Mouse (Mus musculus) stomach, postnatal 0 days (tissue): ENCODE data around the gene Vmn1r239-ps. TPM values are rescaled to one million over a fixed set of nuclear protein-coding genes. Genes with fewer than 3 reads are reported as not detected.
"Not testable (repeated sequence)": the region's sequence is repeated elsewhere in the genome, so short reads cannot be mapped to it uniquely, and the experiment has no call there.

Experiments
- ATAC-seq: fragments of 200-750 bp; cut with Nextera tagmentation; 2 replicates; pipeline ENCODE4 v1.8.0; 2017; ENCODE audit not compliant: low FRiP score, low TSS enrichment
- DNase-seq: peaks from one replicate; pipeline ENCODE4 v3.0.0-alpha.2; 2016; ENCODE audit warnings: low spot score
- H3K27ac ChIP-seq: fragments of 300-500 bp; sonication (generic); replicated peaks from 2 replicates; pipeline ENCODE4 v1.5.1; 2014; ENCODE audit warnings: mild to moderate bottlenecking, control low read depth
- H3K27me3 ChIP-seq: fragments of 300-500 bp; sonication (generic); 2 replicates; pipeline ENCODE4 v1.6.1; 2014; ENCODE audit warnings: low read length; ENCODE audit not compliant: control insufficient read depth, insufficient read depth
- H3K36me3 ChIP-seq: fragments of 300-500 bp; sonication (generic); 2 replicates; pipeline ENCODE4 v1.6.1; 2014; ENCODE audit warnings: low read length, mixed read lengths; ENCODE audit not compliant: control insufficient read depth, insufficient read depth
- H3K4me1 ChIP-seq: fragments of 300-500 bp; sonication (generic); replicated peaks from 2 replicates; pipeline ENCODE4 v1.6.1; 2014; ENCODE audit warnings: antibody characterized with exemption; ENCODE audit not compliant: control insufficient read depth, insufficient read depth
- H3K4me2 ChIP-seq: fragments of 300-500 bp; sonication (generic); replicated peaks from 2 replicates; pipeline ENCODE4 v1.6.1; 2014; ENCODE audit warnings: low read depth, mild to moderate bottlenecking, control low read depth, moderate library complexity
- H3K4me3 ChIP-seq: fragments of 300-500 bp; sonication (generic); 2 replicates; pipeline ENCODE4 v1.5.1; 2014; ENCODE audit warnings: low read depth, low read length, control low read depth
- H3K9ac ChIP-seq: fragments of 300-500 bp; sonication (generic); 2 replicates; pipeline ENCODE4 v1.6.1; 2014; ENCODE audit warnings: mild to moderate bottlenecking, low read length, control low read depth, mixed read lengths
- H3K9me3 ChIP-seq: fragments of 300-500 bp; sonication (generic); 2 replicates; pipeline ENCODE4 v1.6.1; 2016; ENCODE audit warnings: low read length; ENCODE audit not compliant: control insufficient read depth
- CTCF ChIP-seq: IDR thresholded peaks from 2 replicates; pipeline ENCODE4 v1.5.1; 2016; ENCODE audit warnings: antibody characterized with exemption, low read depth, mild to moderate bottlenecking, moderate library complexity
- EP300 ChIP-seq: optimal IDR thresholded peaks from 2 replicates; pipeline ENCODE3; 2016; ENCODE audit warnings: antibody characterized with exemption
- WGBS: fragments of 180-500 bp; shearing (Covaris S2); extraction: QIAGEN DNeasy Blood & Tissue Kit; methylation state at CpG from one replicate; pipeline ENCODE4 v1.1.7; 2014; 5-methylcytosine and 5-hydroxymethylcytosine counted together
- polyA plus RNA-seq: library from polyadenylated mRNA; unstranded; fragments of >200 nt; fragmentation: Nextera tagmentation; extraction: Ambion mirVana; gene quantifications from 2 replicates; pipeline ENCODE4 v1.2.1, GENCODE M21; 2015

Gene Vmn1r239-ps
- polyA plus RNA-seq = not detected in 2 replicates

GRCm38 (mm10) chrX:147453610-147454009, at the start of gene Vmn1r239-ps:
TSS of gene Vmn1r239-ps (minus strand) at chrX:147453710.
- not testable (repeated sequence) for H3K27ac ChIP-seq, H3K9ac ChIP-seq
- WGBS = 68% methylated on average over 1 of the region's 1 CpGs

DNA sequence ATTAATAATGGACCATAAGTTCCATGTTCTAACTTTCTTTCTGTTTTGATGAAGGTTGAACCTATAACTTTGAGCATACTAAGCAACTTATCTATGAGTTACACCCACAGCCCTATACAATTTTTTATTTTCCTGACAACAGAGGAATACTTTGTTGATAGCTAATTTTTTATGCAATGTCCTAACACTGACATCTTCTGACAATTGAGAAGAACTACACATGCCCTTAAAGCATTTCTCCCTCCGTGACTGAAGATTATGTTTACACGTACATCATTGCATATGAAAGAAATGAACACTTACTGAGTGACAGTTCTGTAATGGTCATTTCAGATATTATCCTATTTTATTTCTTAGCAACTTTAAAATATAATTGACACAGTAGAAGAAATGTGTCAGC, 36.0 kb upstream of the Vmn1r239-ps start:
- no peak overlapping the region for H3K4me2 ChIP-seq
- no peak for TF ChIP-seq EP300
- peak; percentile 60 for TF ChIP-seq CTCF
- no peaks in the 10 kb centered on the region for H3K4me1 ChIP-seq
- H3K9ac ChIP-seq = no peak overlapping the region
- DNase-seq (no peak), ATAC-seq (no peak)
- H3K4me3 ChIP-seq = no peak overlapping the region
- WGBS = 62% methylated on average over 2 of the region's 2 CpGs
- no peaks in the 10 kb centered on the region for H3K36me3 ChIP-seq
- no peaks in the 10 kb centered on the region for H3K27me3 ChIP-seq
- H3K27ac ChIP-seq = no peak overlapping the region
- H3K9me3 ChIP-seq = no peaks in the 10 kb centered on the region

More at GRCm38 (mm10) chrX:147453610-147454009, at the start of gene Vmn1r239-ps:
- ATAC-seq, H3K4me3 ChIP-seq, DNase-seq, H3K27me3 ChIP-seq, H3K9me3 ChIP-seq, H3K4me1 ChIP-seq, H3K4me2 ChIP-seq, H3K36me3 ChIP-seq: not testable (repeated sequence)

DNA sequence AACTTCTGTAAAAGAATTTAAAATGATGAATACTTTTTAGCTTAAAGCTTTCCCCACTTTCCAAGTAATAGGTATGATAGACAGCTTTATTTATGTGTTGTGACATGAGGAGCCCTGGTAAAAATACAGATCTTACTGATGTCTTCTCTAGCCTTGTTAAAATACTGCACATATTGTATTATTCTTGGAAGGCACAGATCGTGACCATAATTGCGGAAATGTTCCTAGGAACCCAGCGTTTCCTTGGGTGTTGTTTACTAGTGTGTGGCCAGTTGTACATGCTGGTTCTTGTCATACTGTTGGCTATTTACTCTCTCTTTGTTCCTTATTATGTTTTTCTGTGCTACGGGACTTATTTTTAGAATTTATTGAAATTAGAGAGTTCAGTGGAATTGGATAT, 10.1 kb downstream of the Vmn1r239-ps start:
- Histone ChIP-seq H3K4me3 (no peak overlapping the region), H3K36me3 (no peaks in the 10 kb centered on the region), H3K27ac (no peak overlapping the region), H3K9ac (no peak overlapping the region), H3K27me3 (no peaks in the 10 kb centered on the region), H3K4me1 (no peaks in the 10 kb centered on the region), H3K4me2 (no peak overlapping the region), H3K9me3 (no peaks in the 10 kb centered on the region)
- WGBS = 80% methylated on average over 4 of the region's 4 CpGs
- DNase-seq = no peak
- no peak for ATAC-seq
- no peak for TF ChIP-seq CTCF
- no peak for TF ChIP-seq EP300

DNA sequence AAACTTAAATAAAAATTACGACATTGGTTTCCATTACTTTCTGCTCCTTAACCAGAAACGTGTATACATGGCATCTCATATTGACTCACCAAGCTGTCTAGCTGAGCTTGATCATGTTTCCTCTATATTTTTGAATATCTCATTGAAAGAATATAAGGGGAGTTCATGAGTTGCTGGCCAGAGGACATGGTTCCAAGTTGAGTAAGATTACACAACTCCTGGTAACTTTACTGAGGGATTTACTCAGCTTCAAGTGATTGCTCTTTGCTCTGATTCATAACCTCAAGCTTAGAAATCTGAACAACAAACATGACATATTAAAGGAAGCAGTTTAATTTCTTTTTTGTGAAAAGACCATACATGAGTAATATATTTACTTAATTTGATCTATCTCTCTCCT, 18.1 kb downstream of the Vmn1r239-ps start:
- 66% methylated on average over 2 of the region's 2 CpGs for WGBS
- no peaks in the 10 kb centered on the region for H3K4me1 ChIP-seq
- H3K4me2 ChIP-seq = no peak overlapping the region
- TF ChIP-seq CTCF = no peak
- TF ChIP-seq EP300 = no peak
- no peak for ATAC-seq
- H3K27me3 ChIP-seq = no peaks in the 10 kb centered on the region
- DNase-seq = no peak
- no peak overlapping the region for H3K4me3 ChIP-seq
- H3K9ac ChIP-seq = no peak overlapping the region
- no peaks in the 10 kb centered on the region for H3K9me3 ChIP-seq
- H3K36me3 ChIP-seq = no peaks in the 10 kb centered on the region
- no peak overlapping the region for H3K27ac ChIP-seq

DNA sequence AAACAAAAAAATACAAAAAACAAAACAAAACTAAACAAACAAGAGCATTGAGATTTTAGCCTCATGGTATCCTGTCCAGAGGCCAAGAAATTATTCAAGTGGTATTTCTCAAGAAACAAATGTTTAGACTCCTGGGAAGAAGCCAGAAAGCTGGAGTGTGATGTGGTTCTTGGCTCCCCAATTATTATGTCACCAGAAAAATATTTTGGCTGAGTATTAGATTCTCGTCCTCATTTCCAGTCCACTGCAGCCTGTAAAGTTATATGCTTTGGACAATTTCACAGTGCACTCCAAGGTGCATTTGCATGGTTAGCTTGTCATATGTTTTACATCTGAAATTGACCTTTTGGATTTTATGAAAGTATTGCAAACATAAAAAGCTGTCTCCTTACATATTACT, 23.8 kb downstream of the Vmn1r239-ps start:
- Histone ChIP-seq H3K4me2 (no peak overlapping the region), H3K27me3 (no peaks in the 10 kb centered on the region), H3K4me3 (no peak overlapping the region), H3K4me1 (no peaks in the 10 kb centered on the region), H3K9ac (no peak overlapping the region), H3K36me3 (no peaks in the 10 kb centered on the region), H3K9me3 (no peaks in the 10 kb centered on the region), H3K27ac (no peak overlapping the region)
- no peak for TF ChIP-seq EP300
- no peak for TF ChIP-seq CTCF
- DNase-seq (no peak), ATAC-seq (no peak)
- 32% methylated on average over 1 of the region's 1 CpGs for WGBS

DNA sequence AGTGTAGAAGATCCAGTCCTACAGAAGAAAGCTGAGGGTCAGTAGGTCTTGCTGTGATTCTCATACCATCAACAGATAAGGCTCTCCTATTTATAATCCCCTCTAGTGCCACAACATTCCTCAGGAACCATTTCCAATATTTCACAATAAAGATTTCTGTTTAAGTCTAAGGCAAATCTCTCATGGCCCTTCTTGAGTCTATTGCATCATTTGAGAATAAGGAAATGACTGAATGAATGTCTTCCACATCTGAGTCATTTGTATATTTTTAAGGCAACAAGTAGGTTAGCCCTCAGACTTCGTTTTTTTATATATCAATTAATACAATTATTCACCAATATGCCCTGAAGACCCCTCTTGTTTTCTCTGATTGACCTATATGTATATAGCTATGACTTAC, 24.4 kb downstream of the Vmn1r239-ps start, which contains the start of gene Il13ra2:
Il13ra2 (minus strand) TSS at position 64 of the 400 bp plus-strand sequence.
- WGBS = 33% methylated on average over 1 of the region's 1 CpGs
- Histone ChIP-seq H3K36me3 (no peaks in the 10 kb centered on the region), H3K4me3 (no peak within 1 kb of the TSS), H3K27ac (no peak within 1 kb of the TSS), H3K9me3 (no peaks in the 10 kb centered on the region), H3K4me1 (no peaks in the 10 kb centered on the region), H3K27me3 (no peaks in the 10 kb centered on the region), H3K4me2 (no peak within 1 kb of the TSS), H3K9ac (no peak within 1 kb of the TSS)
- no peak for ATAC-seq
- TF ChIP-seq EP300 (no peak), CTCF (no peak)
- DNase-seq = no peak

Other genes starting within 250 kb of the Vmn1r239-ps start
- gene Il13ra2, start 24.5 kb downstream of the Vmn1r239-ps start, polyA plus RNA-seq = 0.15 and 0.29 TPM in 2 replicates
- gene Lrch2, start 100.4 kb upstream of the Vmn1r239-ps start, polyA plus RNA-seq = 2.0 and 2.1 TPM in 2 replicates